Mouse (Mus musculus) testis, postnatal 10 days (tissue): ENCODE data around the gene Zic5.
"Not testable (repeated sequence)": the region's sequence is repeated elsewhere in the genome, so short reads cannot be mapped to it uniquely, and the experiment has no call there.

ENCODE experiments used
- DNase-seq: peaks from one replicate; pipeline ENCODE4 v3.0.0; 2021; ENCODE audit warnings: low spot score

Zic5 gene

GRCm38 (mm10) chr14:122463734-122464341 is 1.6 kb downstream of the Zic5 start:
- not testable (repeated sequence) for DNase-seq

- no peak for DNase-seq
Measured at GRCm38 (mm10) chr14:122463080-122463691, 2.3 kb downstream of the Zic5 start.

- DNase-seq: no peak
Measured at GRCm38 (mm10) chr14:122462689-122463079, 2.8 kb downstream of the Zic5 start.

DNA sequence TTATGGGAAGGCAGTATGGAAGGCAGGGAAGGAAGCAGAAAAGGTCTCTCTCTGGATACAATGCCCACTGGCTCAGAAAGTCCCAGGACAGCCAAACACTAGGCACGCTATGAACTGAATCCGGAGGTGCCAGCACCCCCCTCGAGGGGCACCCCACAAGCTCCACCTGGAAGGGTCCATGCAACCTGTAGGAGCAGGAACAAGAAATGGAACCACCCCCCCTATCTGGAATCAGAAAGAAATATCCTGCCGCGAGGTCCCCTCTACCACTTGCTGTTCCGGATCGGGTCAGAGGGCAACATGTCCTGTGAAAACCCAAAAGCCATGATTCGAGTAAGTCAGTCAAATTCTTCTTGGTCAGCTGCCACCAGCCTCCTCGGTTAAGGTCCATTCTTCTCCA is 3.5 kb downstream of the Zic5 start:
- no peak for DNase-seq

DNA sequence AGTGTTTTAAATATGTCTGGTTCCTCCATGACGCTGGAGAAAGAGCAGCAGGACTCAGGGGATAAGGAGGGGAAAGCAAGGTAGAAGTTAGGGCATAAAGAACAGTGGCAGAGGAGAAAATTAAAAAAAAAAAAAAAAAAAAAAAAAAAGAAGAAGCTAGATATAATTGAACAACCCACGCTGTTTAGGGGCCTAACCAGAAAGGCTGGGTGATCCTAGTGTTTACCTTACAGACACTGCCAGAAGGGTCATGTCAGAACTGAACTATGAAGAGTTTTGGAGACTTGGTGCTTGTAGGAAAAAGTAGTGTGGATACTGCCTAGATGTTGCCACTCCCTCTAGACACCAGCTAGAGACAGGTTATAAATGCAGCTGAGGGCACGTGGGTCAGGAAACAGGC is 4.0 kb downstream of the Zic5 start:
- DNase-seq: no peak

DNA sequence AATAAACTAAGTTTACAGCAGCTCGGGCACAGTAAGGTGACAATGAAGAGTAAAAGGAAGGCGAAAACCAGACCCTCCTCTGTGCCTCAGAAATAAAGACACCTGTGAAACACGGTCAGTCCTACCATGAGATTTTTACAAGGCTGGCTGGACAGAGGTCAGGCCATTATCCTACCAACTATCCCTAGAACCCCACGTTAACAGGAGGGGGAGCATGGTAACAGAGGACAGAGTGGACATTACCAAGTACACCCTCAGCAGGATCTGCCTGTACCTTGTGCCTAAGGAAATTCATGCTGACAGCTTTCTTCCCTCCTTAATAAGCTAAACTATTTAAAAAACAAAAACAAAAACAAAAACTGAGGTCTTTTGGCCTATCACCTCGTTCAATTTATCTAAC is 5.3 kb downstream of the Zic5 start:
- DNase-seq: no peak

GRCm38 (mm10) chr14:122459776-122460175 is 5.7 kb downstream of the Zic5 start:
- DNase-seq: no peak

DNA sequence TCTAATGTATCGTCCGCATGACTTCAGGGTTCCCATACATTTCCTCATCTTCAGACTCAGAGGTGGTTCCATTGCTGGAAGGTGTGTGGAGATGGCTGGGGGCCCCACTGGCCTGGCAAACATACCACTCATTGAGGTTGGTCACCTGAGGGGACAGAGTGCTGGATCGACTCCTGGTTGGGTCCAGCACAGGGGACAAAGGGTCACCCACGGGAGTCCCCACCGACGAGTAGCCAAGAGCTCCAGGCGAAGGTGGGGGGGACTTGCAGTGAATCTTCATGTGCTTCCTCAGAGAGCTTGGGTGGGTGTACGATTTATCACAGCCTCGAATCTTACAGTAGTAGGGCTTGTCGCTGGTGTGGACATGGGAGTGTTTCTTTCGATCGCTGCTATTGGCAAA is 6.1 kb downstream of the Zic5 start:
- not testable (repeated sequence) for DNase-seq

- no peak for DNase-seq
Measured at GRCm38 (mm10) chr14:122455562-122455958, 9.9 kb downstream of the Zic5 start.

GRCm38 (mm10) chr14:122454901-122455561 is 10.4 kb downstream of the Zic5 start:
- no peak for DNase-seq

DNA sequence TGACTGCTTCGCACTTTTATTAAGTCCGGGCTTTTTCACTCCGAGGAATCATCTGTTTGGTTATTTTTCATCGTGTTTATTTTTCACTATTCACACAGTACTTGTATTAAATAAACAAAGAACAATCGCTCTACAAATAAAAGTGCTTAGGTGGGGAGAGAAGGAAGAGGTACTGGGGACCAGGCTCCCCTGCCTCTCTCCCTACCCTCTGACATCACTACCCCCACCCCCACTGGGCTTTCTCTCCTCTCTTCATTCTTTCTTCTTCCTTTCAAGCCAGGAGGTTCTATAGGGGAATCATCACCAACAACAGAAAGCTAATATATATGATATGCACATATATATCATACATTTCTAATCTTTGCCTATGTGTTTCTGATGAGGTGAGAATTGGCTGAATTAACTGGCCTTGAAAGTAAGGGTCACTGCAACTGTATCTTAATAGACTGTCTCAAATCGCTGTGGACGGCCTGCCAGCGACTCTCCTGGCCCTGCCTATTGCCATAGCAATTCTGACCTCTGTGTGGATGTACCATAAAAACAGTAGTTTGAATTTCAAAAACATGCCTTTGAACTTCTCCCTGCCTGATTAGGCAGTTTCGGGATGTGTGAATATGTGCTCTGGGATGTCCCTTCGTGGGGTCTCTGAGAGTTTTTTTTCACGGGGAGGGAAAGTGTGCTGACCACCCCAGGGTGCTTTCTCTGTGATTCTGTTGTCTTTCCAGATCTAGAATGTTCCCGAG is 11.3 kb downstream of the Zic5 start:
- DNase-seq: no peak

DNA sequence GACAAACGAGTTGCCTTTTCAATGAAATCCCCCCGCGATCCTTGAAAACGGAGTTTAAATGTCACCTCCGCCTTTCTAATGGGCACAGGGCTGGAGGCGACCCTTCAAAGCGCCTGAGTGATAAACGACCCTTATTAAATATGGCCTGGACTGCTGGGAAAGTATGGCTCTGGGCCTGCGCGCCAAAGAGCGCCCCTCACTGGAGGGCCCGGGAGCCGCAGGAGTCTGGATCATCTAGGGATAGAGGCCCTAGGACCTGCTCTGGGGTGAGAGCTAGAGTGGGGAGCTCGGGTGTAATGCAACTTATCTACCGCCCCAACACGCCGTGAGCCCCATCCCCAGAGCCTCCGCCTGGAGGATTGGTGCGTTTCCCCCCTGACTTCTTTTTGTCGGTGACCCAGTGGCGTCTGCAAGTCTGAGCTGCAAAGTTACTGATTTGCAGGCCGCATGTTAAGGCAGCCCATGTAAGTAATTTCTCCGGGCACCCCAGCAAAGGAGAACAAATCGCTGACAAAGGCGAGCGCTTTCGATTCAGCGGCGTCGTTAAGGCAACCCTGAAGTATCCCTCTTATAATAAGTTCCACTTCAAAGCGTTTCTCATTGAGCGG is 12.0 kb downstream of the Zic5 start:
- DNase-seq: no peak

DNA sequence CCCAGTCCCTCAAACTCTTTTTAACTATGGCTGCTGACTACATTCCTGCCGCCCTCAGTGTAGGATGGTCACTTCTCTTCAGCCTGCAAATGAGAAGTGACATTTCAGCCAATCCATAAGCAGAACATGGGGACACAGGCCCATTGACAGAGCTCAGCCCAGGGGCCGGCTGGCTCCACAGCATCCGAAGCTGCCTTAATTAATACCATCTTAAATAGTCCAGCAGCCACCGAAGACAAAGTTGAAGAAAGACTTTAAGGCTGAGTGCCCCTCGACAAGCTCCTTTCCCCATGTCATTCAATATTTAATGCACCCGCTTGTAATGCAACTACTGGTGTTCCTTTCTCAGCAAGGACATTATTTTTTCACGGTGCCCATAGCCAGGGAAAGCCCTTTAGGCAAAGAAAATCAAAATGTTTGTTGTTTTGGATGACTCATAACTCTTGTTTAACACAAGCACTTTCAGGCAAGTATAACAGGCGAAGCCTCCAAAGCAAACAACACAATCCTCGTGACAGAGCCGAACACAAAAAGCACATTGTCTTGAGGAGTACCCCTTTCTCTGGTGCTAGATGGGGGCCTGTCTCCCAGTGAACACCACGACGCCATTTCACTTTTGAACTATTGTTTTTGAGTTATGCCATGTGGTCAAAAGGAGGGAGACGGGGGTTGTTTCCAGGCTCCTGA is 12.6 kb downstream of the Zic5 start:
- DNase-seq: no peak

- no peak for DNase-seq
Measured at GRCm38 (mm10) chr14:122451551-122452145, 13.8 kb downstream of the Zic5 start.

GRCm38 (mm10) chr14:122450496-122451382 is 14.7 kb downstream of the Zic5 start, which contains the start of gene Gm5089:
TSS of gene Gm5089 (minus strand) at chr14:122451115.
- peak; percentile 53 for DNase-seq

DNA sequence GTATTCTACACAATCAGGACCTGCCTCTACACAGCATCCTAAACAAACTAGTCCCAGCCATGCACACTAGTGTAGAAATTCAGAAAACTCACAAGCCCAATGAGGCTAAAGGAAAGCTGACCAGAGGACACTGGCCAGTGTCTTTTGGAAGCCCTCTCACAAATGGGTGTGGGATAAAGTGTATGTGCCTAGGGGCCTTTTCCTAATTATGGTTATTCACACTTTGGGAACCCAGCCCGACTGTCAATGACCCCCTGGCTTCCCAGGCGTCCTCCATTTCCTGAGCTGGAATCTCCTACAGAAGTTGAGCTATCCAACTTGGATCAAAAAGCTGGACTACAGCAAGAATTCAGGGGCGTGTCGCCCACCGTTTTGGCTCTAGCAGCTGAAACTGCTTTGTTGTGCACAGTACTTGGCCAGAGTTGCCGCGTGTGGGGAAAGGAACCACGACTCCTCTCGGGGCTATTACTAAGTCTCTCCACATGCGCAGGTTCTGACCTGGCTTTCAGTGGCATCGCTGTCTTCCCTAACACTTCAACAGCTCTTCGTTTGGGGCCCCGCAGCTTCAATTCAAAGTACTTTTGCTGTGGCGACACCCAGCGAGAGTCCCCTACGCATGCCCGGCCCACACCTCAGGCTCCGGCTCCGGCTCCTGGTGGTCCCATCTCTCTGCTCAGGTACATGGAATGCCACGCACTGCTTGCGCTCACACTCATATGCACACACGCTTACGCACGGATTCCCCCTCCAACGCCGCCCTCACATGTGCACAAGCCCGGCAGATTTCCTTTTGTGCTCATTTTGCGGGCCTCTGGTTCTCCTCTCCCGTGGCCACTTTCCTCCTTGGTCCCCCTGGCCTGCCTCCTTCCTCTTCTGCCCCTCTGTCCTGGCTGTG is 15.6 kb downstream of the Zic5 start:
- no peak for DNase-seq

- DNase-seq: no peak
Measured at GRCm38 (mm10) chr14:122436850-122437249, 28.6 kb downstream of the Zic5 start.

GRCm38 (mm10) chr14:122434039-122434438 is 31.4 kb downstream of the Zic5 start:
- no peak for DNase-seq

- no peak for DNase-seq
Measured at GRCm38 (mm10) chr14:122432558-122432957, 32.9 kb downstream of the Zic5 start.
